Mouse (Mus musculus) small intestine, adult 2 months (tissue): ENCODE data around the gene Wdr60.

Source experiments
- CTCF ChIP-seq: fragments of 200-500 bp; IDR thresholded peaks from 2 replicates; pipeline ENCODE4 v1.5.1; 2012; ENCODE audit warnings: low read depth, mild to moderate bottlenecking, control low read depth, inconsistent platforms, low read length, moderate library complexity, mixed read lengths; ENCODE audit not compliant: insufficient replicate concordance, insufficient read length; ENCODE audit errors: extremely low read depth
- POLR2A ChIP-seq: fragments of 200-500 bp; IDR thresholded peaks from 2 replicates; pipeline ENCODE4 v1.6.1; 2012; ENCODE audit warnings: low read depth, mild to moderate bottlenecking, control low read depth, inconsistent platforms, low read length, moderate library complexity

- TF ChIP-seq CTCF (peak; percentile 42; the same call in 1 of the 2 replicates), POLR2A (no peak)
These were observed 85.9 kb downstream of the Wdr60 start for GRCm38 (mm10) chr12:116176930-116177329.
